Mouse (Mus musculus): ENCODE measurements around the gene 4931409K22Rik.

Gene 4931409K22Rik

GRCm38 (mm10) chr5:24499113-24499512 lies 57.5 kb downstream of the 4931409K22Rik start:
- DNase-seq (ENCODE audit: low spot score in 2 of 2): no peak

- no peak for DNase-seq (ENCODE audit: low spot score in 2 of 2)
Observed at GRCm38 (mm10) chr5:24497526-24497925, 59.1 kb downstream of the 4931409K22Rik start.

- no peak for DNase-seq (ENCODE audit: low spot score in 2 of 2)
Observed at GRCm38 (mm10) chr5:24496756-24497155, 59.9 kb downstream of the 4931409K22Rik start.

GRCm38 (mm10) chr5:24495019-24495418 lies 61.6 kb downstream of the 4931409K22Rik start:
- no peak for DNase-seq (ENCODE audit: low spot score in 2 of 2)

Measured in urinary bladder, adult 18-20 months (tissue).